Mouse (Mus musculus): Measurements from ENCODE around the gene Naxd.
A peak's percentile ranks its signal among the peaks of the same experiment; 100 is the strongest.

The Naxd gene

GRCm38 (mm10) chr8:11556691-11557423, 59.6 kb downstream of the Naxd start:
- peak; percentile 57 to 64 for DNase-seq

GRCm38 (mm10) chr8:11557424-11557767, 60.1 kb downstream of the Naxd start:
- no peak for DNase-seq

GRCm38 (mm10) chr8:11557768-11558629, 60.7 kb downstream of the Naxd start:
- peak; percentile 90 to 95 for DNase-seq

DNA sequence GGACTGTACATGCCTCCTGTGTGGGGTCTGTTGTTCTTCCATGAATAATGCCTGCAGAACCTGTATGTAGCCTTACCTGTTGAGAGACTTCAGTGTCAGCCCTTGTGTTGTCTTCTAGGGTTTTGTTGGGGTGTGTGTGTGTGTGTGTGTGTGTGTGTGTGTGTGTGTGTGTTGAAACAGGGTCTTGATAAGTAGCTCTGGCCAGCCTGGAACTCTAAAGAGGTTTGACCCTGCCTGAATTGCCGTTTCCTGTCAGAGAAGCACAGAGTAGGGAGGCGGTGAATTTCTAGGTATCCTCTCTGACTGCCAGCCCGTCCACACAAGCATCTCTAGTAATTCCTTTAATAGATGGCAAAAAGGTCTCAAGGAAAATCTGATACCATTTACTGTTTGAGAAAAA, 62.2 kb downstream of the Naxd start:
- DNase-seq = no peak

DNA sequence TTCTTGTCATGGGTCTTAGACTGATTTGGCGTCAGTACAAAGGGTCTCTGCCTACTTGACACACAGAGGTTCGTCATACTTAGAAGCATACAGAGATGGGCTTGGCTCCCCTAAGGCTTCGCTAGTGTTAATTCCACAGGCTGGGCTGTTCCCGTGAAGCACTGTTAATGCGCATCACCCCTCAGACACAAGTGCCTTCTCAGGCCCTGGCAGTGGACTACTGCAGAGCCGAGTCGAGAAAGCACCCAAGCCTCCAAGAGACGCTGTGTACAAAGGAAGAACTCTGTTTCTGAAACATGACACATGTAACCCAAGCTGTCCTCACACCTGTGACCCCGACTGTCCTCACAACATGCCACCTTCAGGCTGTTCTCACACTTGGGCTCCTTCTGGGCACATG, 62.9 kb downstream of the Naxd start:
- DNase-seq = no peak

DNA sequence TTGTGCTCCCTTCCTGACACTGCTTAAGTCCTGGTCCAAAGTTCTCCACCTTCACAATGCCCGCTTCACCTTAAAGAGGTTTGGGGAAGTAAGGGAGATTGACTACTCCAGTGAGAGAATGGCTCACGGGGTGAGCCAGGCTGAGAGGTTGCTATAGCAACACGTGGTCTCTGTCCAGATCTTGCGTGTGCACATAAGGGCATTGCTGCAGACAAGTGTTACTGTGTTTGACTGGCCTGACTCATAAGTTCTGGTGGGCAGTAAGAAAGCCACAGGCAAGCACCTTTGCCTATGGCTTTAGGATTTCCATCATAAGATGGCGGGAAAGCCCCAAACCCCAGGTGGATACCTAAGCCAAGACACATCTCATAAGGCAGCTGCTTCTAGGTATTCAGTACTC, 66.9 kb downstream of the Naxd start:
- no peak for DNase-seq
